Mouse (Mus musculus) embryonic facial prominence, embryonic 12.5 days (tissue): ENCODE results near the gene Tmem248. TPM values are rescaled to one million over a fixed set of nuclear protein-coding genes. Genes with fewer than 3 reads are reported as not detected.

Experiments
- polyA plus RNA-seq: library from polyadenylated mRNA; unstranded; fragments of >200 nt; fragmentation: Nextera tagmentation; extraction: Ambion mirVana; gene quantifications from 2 replicates; pipeline ENCODE4 v1.2.1, GENCODE M21; 2016

Gene Tmem248
- polyA plus RNA-seq, 1 experiment from 2014 or later, result 37.6 TPM

Other genes with a start within 250 kb of the Tmem248 start
- 35.4 and 35.9 TPM in 2 replicates for gene Gusb, start 214.0 kb upstream of the Tmem248 start, polyA plus RNA-seq
- 24.0 and 26.7 TPM in 2 replicates for gene Asl, start 187.8 kb upstream of the Tmem248 start, polyA plus RNA-seq
- gene Crcp, start 187.8 kb upstream of the Tmem248 start, polyA plus RNA-seq, result 42.0 and 42.9 TPM in 2 replicates
- 77.2 and 83.6 TPM in 2 replicates for gene Tpst1, start 143.8 kb upstream of the Tmem248 start, polyA plus RNA-seq
- gene Kctd7, start 72.2 kb upstream of the Tmem248 start, polyA plus RNA-seq, result 7.3 and 8.7 TPM in 2 replicates
- gene Rabgef1, start 45.3 kb upstream of the Tmem248 start, polyA plus RNA-seq, result 26.3 and 30.3 TPM in 2 replicates
- gene Sbds, start 38.4 kb downstream of the Tmem248 start, polyA plus RNA-seq, result 67.2 and 67.7 TPM in 2 replicates
- 29.8 and 30.4 TPM in 2 replicates for gene Tyw1, start 38.5 kb downstream of the Tmem248 start, polyA plus RNA-seq
- 2.3 and 3.1 TPM in 2 replicates for gene Caln1, start 152.4 kb downstream of the Tmem248 start, polyA plus RNA-seq
- not detected in 2 replicates for gene A330070K13Rik, start 167.6 kb downstream of the Tmem248 start, polyA plus RNA-seq